Mouse (Mus musculus) spleen, postnatal 4 days (tissue): Measurements from ENCODE around the gene Ptgr2.
"Not testable (repeated sequence)": the region's sequence is repeated elsewhere in the genome, so short reads cannot be mapped to it uniquely, and the experiment has no call there.

Source experiments
- DNase-seq, 2 experiments: peaks; one replicate each; pipeline ENCODE4 v3.0.0; 2022; ENCODE audit warnings: low spot score in 2 of 2

Gene Ptgr2

GRCm38 (mm10) chr12:84304554-84304953 is 19.5 kb downstream of the Ptgr2 start:
- no peak for DNase-seq

GRCm38 (mm10) chr12:84311306-84311705 is 26.3 kb downstream of the Ptgr2 start:
- no peak for DNase-seq

- DNase-seq = no peak
Measured at GRCm38 (mm10) chr12:84316006-84316405, 31.0 kb downstream of the Ptgr2 start.

GRCm38 (mm10) chr12:84316721-84317621 is 31.9 kb downstream of the Ptgr2 start, which contains the start of gene Zfp410:
Zfp410 (plus strand) TSS chr12:84316852.
- peak; percentile 82 to 90 for DNase-seq

GRCm38 (mm10) chr12:84327111-84327512 is 42.1 kb downstream of the Ptgr2 start:
- DNase-seq = no peak

- no peak for DNase-seq
Measured at GRCm38 (mm10) chr12:84336963-84337625, 52.1 kb downstream of the Ptgr2 start.

GRCm38 (mm10) chr12:84347192-84347591 is 62.2 kb downstream of the Ptgr2 start:
- peak in 1 of 2 experiments; percentile 42 for DNase-seq

GRCm38 (mm10) chr12:84358699-84359098 is 73.7 kb downstream of the Ptgr2 start:
- DNase-seq = not testable (repeated sequence)

- DNase-seq = peak; percentile 91 to 95
Measured at GRCm38 (mm10) chr12:84361555-84362489, 76.8 kb downstream of the Ptgr2 start, which contains the start of the genes Coq6 and Fam161b. Coq6 (plus strand) TSS chr12:84361657. Fam161b (minus strand) TSS chr12:84361833.

- no peak for DNase-seq
Measured at GRCm38 (mm10) chr12:84362872-84363271, 77.8 kb downstream of the Ptgr2 start.

- no peak for DNase-seq
Measured at GRCm38 (mm10) chr12:84364291-84364690, 79.3 kb downstream of the Ptgr2 start.

GRCm38 (mm10) chr12:84365137-84365536 is 80.1 kb downstream of the Ptgr2 start:
- DNase-seq = no peak
